Mouse (Mus musculus) heart, embryonic 10.5 days (tissue): ENCODE data around the gene Trim69. TPM values are rescaled to one million over a fixed set of nuclear protein-coding genes. Genes with fewer than 3 reads are reported as not detected.

ENCODE experiments used
- DNase-seq: peaks from one replicate; pipeline ENCODE4 v3.0.0-alpha.2; 2017; ENCODE audit warnings: low spot score
- H3K27ac ChIP-seq: fragments of 300-500 bp; sonication (generic); 2 replicates; pipeline ENCODE4 v1.5.1; 2016; ENCODE audit warnings: mild to moderate bottlenecking
- H3K27me3 ChIP-seq: fragments of 300-500 bp; sonication (generic); 2 replicates; pipeline ENCODE4 v1.6.1; 2016; ENCODE audit warnings: mild to moderate bottlenecking; ENCODE audit not compliant: poor library complexity, insufficient read depth, severe bottlenecking
- H3K36me3 ChIP-seq: fragments of 300-500 bp; sonication (generic); 2 replicates; pipeline ENCODE4 v1.6.1; 2016; ENCODE audit warnings: mild to moderate bottlenecking, moderate library complexity
- H3K4me1 ChIP-seq: fragments of 300-500 bp; sonication (generic); 2 replicates; pipeline ENCODE4 v1.6.1; 2016; ENCODE audit warnings: mild to moderate bottlenecking
- H3K4me3 ChIP-seq: fragments of 300-500 bp; sonication (generic); 2 replicates; pipeline ENCODE4 v1.5.1; 2016; ENCODE audit warnings: mild to moderate bottlenecking, moderate library complexity
- H3K9me3 ChIP-seq: fragments of 300-500 bp; sonication (generic); 2 replicates; pipeline ENCODE4 v1.6.1; 2016; ENCODE audit warnings: mild to moderate bottlenecking, moderate library complexity
- WGBS: fragments of 180-500 bp; shearing (Covaris S2); methylation state at CpG from one replicate; pipeline ENCODE4 v1.1.7; 2016; 5-methylcytosine and 5-hydroxymethylcytosine counted together
- polyA plus RNA-seq: library from polyadenylated mRNA; unstranded; fragments of >200 nt; fragmentation: Nextera tagmentation; extraction: Ambion mirVana; gene quantifications from 2 replicates; pipeline ENCODE4 v1.2.1, GENCODE M21; 2016

Gene Trim69
- polyA plus RNA-seq, 1 experiment from 2014 or later: 0.11 TPM

- no peak for DNase-seq
Observed at GRCm38 (mm10) chr2:122143111-122143510, 17.4 kb upstream of the Trim69 start.

GRCm38 (mm10) chr2:122145756-122146155 is 14.7 kb upstream of the Trim69 start:
- H3K27me3 ChIP-seq: no peaks in the 10 kb centered on the region
- no peak overlapping the region for H3K4me3 ChIP-seq
- H3K9me3 ChIP-seq: no peaks in the 10 kb centered on the region
- no peak for DNase-seq
- H3K4me1 ChIP-seq: peaks cover 10% of the 10 kb centered on the region
- H3K27ac ChIP-seq: no peak overlapping the region
- no peaks in the 10 kb centered on the region for H3K36me3 ChIP-seq
- 73% methylated on average over 4 of the region's 4 CpGs for WGBS

More at GRCm38 (mm10) chr2:122143111-122143510, 17.4 kb upstream of the Trim69 start:
- WGBS: 84% methylated on average over 3 of the region's 3 CpGs
- H3K27me3 ChIP-seq: no peaks in the 10 kb centered on the region
- H3K4me3 ChIP-seq: no peak overlapping the region
- H3K36me3 ChIP-seq: no peaks in the 10 kb centered on the region
- H3K27ac ChIP-seq: no peak overlapping the region
- peaks cover 10% of the 10 kb centered on the region for H3K4me1 ChIP-seq
- H3K9me3 ChIP-seq: no peaks in the 10 kb centered on the region

GRCm38 (mm10) chr2:122146687-122147086 is 13.8 kb upstream of the Trim69 start:
- Histone ChIP-seq H3K27ac (peak overlapping the region; percentile 84; the same call in 1 of the 2 replicates), H3K4me1 (peaks cover 10% of the 10 kb centered on the region), H3K36me3 (peaks cover 6% of the 10 kb centered on the region), H3K9me3 (no peaks in the 10 kb centered on the region), H3K27me3 (no peaks in the 10 kb centered on the region), H3K4me3 (no peak overlapping the region)
- 63% methylated on average over 6 of the region's 6 CpGs for WGBS
- no peak for DNase-seq

GRCm38 (mm10) chr2:122147508-122148241 is 12.8 kb upstream of the Trim69 start, which contains the start of gene B2m:
TSS of gene B2m (plus strand) at chr2:122147686.
- WGBS: under 1% methylated on average over 40 of the region's 40 CpGs
- H3K36me3 ChIP-seq: peaks cover 9% of the 10 kb centered on the region
- peaks cover 10% of the 10 kb centered on the region for H3K4me1 ChIP-seq

GRCm38 (mm10) chr2:122148242-122148917 is 12.1 kb upstream of the Trim69 start:
- no peak for DNase-seq

More at GRCm38 (mm10) chr2:122147508-122148241, 12.8 kb upstream of the Trim69 start, which contains the start of gene B2m:
- DNase-seq: peak; percentile 96
- H3K27me3 ChIP-seq: no peaks in the 10 kb centered on the region
- H3K4me3 ChIP-seq: peak within 1 kb of the TSS; percentile 72
- H3K27ac ChIP-seq: peak within 1 kb of the TSS; percentile 84
- H3K9me3 ChIP-seq: no peaks in the 10 kb centered on the region

GRCm38 (mm10) chr2:122149316-122149715 is 11.2 kb upstream of the Trim69 start:
- Histone ChIP-seq H3K9me3 (no peaks in the 10 kb centered on the region), H3K4me3 (no peak overlapping the region), H3K27ac (no peak overlapping the region), H3K36me3 (peaks cover 11% of the 10 kb centered on the region), H3K27me3 (no peaks in the 10 kb centered on the region), H3K4me1 (peaks cover 10% of the 10 kb centered on the region)
- WGBS: 81% methylated on average over 6 of the region's 6 CpGs
- DNase-seq: no peak

More at GRCm38 (mm10) chr2:122148242-122148917, 12.1 kb upstream of the Trim69 start:
- H3K9me3 ChIP-seq: no peaks in the 10 kb centered on the region
- peaks cover 9% of the 10 kb centered on the region for H3K36me3 ChIP-seq
- 34% methylated on average over 18 of the region's 18 CpGs for WGBS
- H3K4me1 ChIP-seq: peaks cover 10% of the 10 kb centered on the region
- peak overlapping the region; percentile 72 for H3K4me3 ChIP-seq
- H3K27me3 ChIP-seq: no peaks in the 10 kb centered on the region
- H3K27ac ChIP-seq: peak overlapping the region; percentile 84

- Histone ChIP-seq H3K27ac (no peak overlapping the region), H3K9me3 (no peaks in the 10 kb centered on the region), H3K4me3 (no peak overlapping the region), H3K36me3 (peaks cover 15% of the 10 kb centered on the region), H3K4me1 (peaks cover 10% of the 10 kb centered on the region), H3K27me3 (no peaks in the 10 kb centered on the region)
- DNase-seq: no peak
- 76% methylated on average over 3 of the region's 3 CpGs for WGBS
Observed at GRCm38 (mm10) chr2:122149716-122150115, 10.8 kb upstream of the Trim69 start.

GRCm38 (mm10) chr2:122151221-122151620 is 9.3 kb upstream of the Trim69 start:
- no peak overlapping the region for H3K27ac ChIP-seq
- H3K36me3 ChIP-seq: peaks cover 22% of the 10 kb centered on the region
- H3K4me3 ChIP-seq: no peak overlapping the region
- 88% methylated on average over 1 of the region's 1 CpGs for WGBS
- no peaks in the 10 kb centered on the region for H3K27me3 ChIP-seq
- peaks cover 10% of the 10 kb centered on the region for H3K4me1 ChIP-seq
- DNase-seq: no peak
- H3K9me3 ChIP-seq: no peaks in the 10 kb centered on the region

GRCm38 (mm10) chr2:122152850-122153249 is 7.7 kb upstream of the Trim69 start:
- H3K9me3 ChIP-seq: no peaks in the 10 kb centered on the region
- H3K27ac ChIP-seq: no peak overlapping the region
- no peak overlapping the region for H3K4me3 ChIP-seq
- DNase-seq: no peak
- peaks cover 22% of the 10 kb centered on the region for H3K36me3 ChIP-seq
- H3K4me1 ChIP-seq: 0 out of 2 replicates have a peak, but pooled peaks cover 3% of the 10 kb centered on the region
- H3K27me3 ChIP-seq: no peaks in the 10 kb centered on the region
- 83% methylated on average over 3 of the region's 3 CpGs for WGBS

- Histone ChIP-seq H3K4me1 (peaks cover 8% of the 10 kb centered on the region), H3K36me3 (peaks cover 22% of the 10 kb centered on the region), H3K27ac (no peak overlapping the region), H3K27me3 (no peaks in the 10 kb centered on the region), H3K4me3 (no peak overlapping the region), H3K9me3 (no peaks in the 10 kb centered on the region)
- 76% methylated on average over 7 of the region's 7 CpGs for WGBS
- DNase-seq: no peak
Observed at GRCm38 (mm10) chr2:122153681-122154365, 6.7 kb upstream of the Trim69 start.

- Histone ChIP-seq H3K9me3 (no peaks in the 10 kb centered on the region), H3K36me3 (peaks cover 22% of the 10 kb centered on the region), H3K4me1 (peaks cover 10% of the 10 kb centered on the region), H3K4me3 (no peak overlapping the region), H3K27me3 (no peaks in the 10 kb centered on the region), H3K27ac (no peak overlapping the region)
- 87% methylated on average over 2 of the region's 2 CpGs for WGBS
- DNase-seq: no peak
Observed at GRCm38 (mm10) chr2:122154479-122154878, 6.0 kb upstream of the Trim69 start.

- no peaks in the 10 kb centered on the region for H3K27me3 ChIP-seq
- DNase-seq: no peak
- no peak overlapping the region for H3K27ac ChIP-seq
- no peak overlapping the region for H3K4me3 ChIP-seq
- peaks cover 22% of the 10 kb centered on the region for H3K36me3 ChIP-seq
- WGBS: 81% methylated on average over 2 of the region's 2 CpGs
- peaks cover 10% of the 10 kb centered on the region for H3K4me1 ChIP-seq
- H3K9me3 ChIP-seq: no peaks in the 10 kb centered on the region
Observed at GRCm38 (mm10) chr2:122155292-122155691, 5.2 kb upstream of the Trim69 start.
